Mouse (Mus musculus) ZHBTc4 (cell line): ENCODE results near the gene 4933421I07Rik.

Source experiments
- DNase-seq: peaks from one replicate; pipeline ENCODE4 v3.0.0-alpha.2; 2011; ENCODE audit warnings: low read depth, low spot score

Gene 4933421I07Rik

GRCm38 (mm10) chr7:42447850-42448249 is at the start of gene 4933421I07Rik:
TSS of gene 4933421I07Rik (minus strand) at chr7:42448120.
- DNase-seq = peak; percentile 13

- peak; percentile 93 for DNase-seq
Measured at GRCm38 (mm10) chr7:42497356-42497755, 49.4 kb upstream of the 4933421I07Rik start.

- no peak for DNase-seq
Measured at GRCm38 (mm10) chr7:42496202-42496601, 48.3 kb upstream of the 4933421I07Rik start.

- no peak for DNase-seq
Measured at GRCm38 (mm10) chr7:42490859-42491258, 42.9 kb upstream of the 4933421I07Rik start.

GRCm38 (mm10) chr7:42490358-42490757 is 42.4 kb upstream of the 4933421I07Rik start:
- DNase-seq = no peak

- peak; percentile 81 for DNase-seq
Measured at GRCm38 (mm10) chr7:42454640-42455039, 6.7 kb upstream of the 4933421I07Rik start.

- peak; percentile 79 for DNase-seq
Measured at GRCm38 (mm10) chr7:42450618-42451017, 2.7 kb upstream of the 4933421I07Rik start.

- DNase-seq = no peak
Measured at GRCm38 (mm10) chr7:42447352-42447751, 568 bp downstream of the 4933421I07Rik start.
